Mouse (Mus musculus): Measurements from ENCODE around the gene Adat3. TPM values are rescaled to one million over a fixed set of nuclear protein-coding genes. Genes with fewer than 3 reads are reported as not detected.
"Not testable (repeated sequence)": the region's sequence is repeated elsewhere in the genome, so short reads cannot be mapped to it uniquely, and the experiment has no call there.

The Adat3 gene
- total RNA-seq, 2 experiments from 2014 or later, result 2.8 TPM

- intact Hi-C loops (cut with DNase I), result loop anchor here (5.0 kb wide), 2 partner anchors 45 to 105 kb away; partner anchors contain the start of gene Csnk1g2
- peak; percentile 95 for DNase-seq (ENCODE audit: low spot score in 2 of 2)
These were observed 25.2 kb upstream of the Adat3 start, which contains the start of gene Klf16 for GRCm38 (mm10) chr10:80577195-80578130. Gene Klf16, minus strand, starts transcription at chr10:80577321.

GRCm38 (mm10) chr10:80578131-80578750 lies 24.4 kb upstream of the Adat3 start:
- intact Hi-C loops (cut with DNase I), result loop anchor here (5.0 kb wide), 2 partner anchors 44 to 104 kb away; partner anchors contain the start of gene Csnk1g2
- peak in 1 of 2 experiments; percentile 71 for DNase-seq (ENCODE audit: low spot score in 2 of 2)

- DNase-seq (ENCODE audit: low spot score in 2 of 2), result peak in 1 of 2 experiments; percentile 56
These were observed 23.8 kb upstream of the Adat3 start for GRCm38 (mm10) chr10:80578911-80579310.

GRCm38 (mm10) chr10:80583047-80583446 lies 19.6 kb upstream of the Adat3 start:
- DNase-seq (ENCODE audit: low spot score in 2 of 2), result no peak
- intact Hi-C loops (cut with DNase I), result no loop called here

More at GRCm38 (mm10) chr10:80578911-80579310, 23.8 kb upstream of the Adat3 start:
- intact Hi-C loops (cut with DNase I), result loop anchor here (5.0 kb wide), 2 partner anchors 43 to 103 kb away; partner anchors contain the start of gene Csnk1g2

GRCm38 (mm10) chr10:80584045-80584488 lies 18.6 kb upstream of the Adat3 start:
- DNase-seq (ENCODE audit: low spot score in 2 of 2), result no peak
- intact Hi-C loops (cut with DNase I), result no loop called here

GRCm38 (mm10) chr10:80584642-80585552 lies 17.8 kb upstream of the Adat3 start:
- intact Hi-C loops (cut with DNase I), result no loop called here
- DNase-seq (ENCODE audit: low spot score in 2 of 2), result no peak

GRCm38 (mm10) chr10:80585581-80585980 lies 17.1 kb upstream of the Adat3 start:
- intact Hi-C loops (cut with DNase I), result no loop called here
- DNase-seq (ENCODE audit: low spot score in 2 of 2), result no peak

- intact Hi-C loops (cut with DNase I), result no loop called here
- no peak for DNase-seq (ENCODE audit: low spot score in 2 of 2)
These were observed 16.0 kb upstream of the Adat3 start for GRCm38 (mm10) chr10:80586407-80587304.

- intact Hi-C loops (cut with DNase I), result no loop called here
- DNase-seq (ENCODE audit: low spot score in 2 of 2), result no peak
These were observed 15.4 kb upstream of the Adat3 start for GRCm38 (mm10) chr10:80587305-80587657.

- DNase-seq (ENCODE audit: low spot score in 2 of 2), result no peak
- intact Hi-C loops (cut with DNase I), result no loop called here
These were observed 13.4 kb upstream of the Adat3 start for GRCm38 (mm10) chr10:80589127-80589878.

- DNase-seq (ENCODE audit: low spot score in 2 of 2), result peak; percentile 94 to 96
- intact Hi-C loops (cut with DNase I), result no loop called here
These were observed 12.5 kb upstream of the Adat3 start, which contains the start of gene Abhd17a for GRCm38 (mm10) chr10:80589879-80590854. Gene Abhd17a, minus strand, starts transcription at chr10:80590341.

- no peak for DNase-seq (ENCODE audit: low spot score in 2 of 2)
- intact Hi-C loops (cut with DNase I), result no loop called here
These were observed 6.4 kb upstream of the Adat3 start for GRCm38 (mm10) chr10:80596318-80596717.

GRCm38 (mm10) chr10:80603364-80603763 lies 684 bp downstream of the Adat3 start:
- intact Hi-C loops (cut with DNase I), result no loop called here

GRCm38 (mm10) chr10:80604001-80604509 lies 1.4 kb downstream of the Adat3 start:
- intact Hi-C loops (cut with DNase I), result no loop called here
- DNase-seq (ENCODE audit: low spot score in 2 of 2), result no peak

More at GRCm38 (mm10) chr10:80603364-80603763, 684 bp downstream of the Adat3 start:
- DNase-seq (ENCODE audit: low spot score in 2 of 2), result no peak

- intact Hi-C loops (cut with DNase I), result no loop called here
- DNase-seq (ENCODE audit: low spot score in 2 of 2), result no peak
These were observed 2.3 kb downstream of the Adat3 start for GRCm38 (mm10) chr10:80604988-80605387.

GRCm38 (mm10) chr10:80605721-80606120 lies 3.0 kb downstream of the Adat3 start, which contains the start of gene Gm49322:
Gene Gm49322, plus strand, starts transcription at chr10:80606021.
- intact Hi-C loops (cut with DNase I); DNase-seq (ENCODE audit: low spot score in 2 of 2): not testable (repeated sequence)
